Mouse (Mus musculus) layer of hippocampus, adult 2 months (tissue): ENCODE data around the gene Sac3d1. TPM values are rescaled to one million over a fixed set of nuclear protein-coding genes. Genes with fewer than 3 reads are reported as not detected.
A peak's percentile ranks its signal among the peaks of the same experiment; 100 is the strongest.

Source experiments
- DNase-seq, 2 experiments: peaks; one replicate each; pipeline ENCODE4 v3.0.0; 2022; ENCODE audit warnings: low spot score in 2 of 2
- H3K27ac ChIP-seq: fragments of 200-600 bp; 2 replicates; pipeline ENCODE4 v1.8.1; 2022
- H3K4me3 ChIP-seq: fragments of 200-600 bp; 2 replicates; pipeline ENCODE4 v1.8.1; 2022; ENCODE audit warnings: mild to moderate bottlenecking
- CTCF ChIP-seq: fragments of 200-600 bp; conservative IDR thresholded peaks from 2 replicates; pipeline ENCODE4 v1.8.1; 2022; ENCODE audit warnings: antibody characterized with exemption, mild to moderate bottlenecking, moderate library complexity
- total RNA-seq, 2 experiments: library from RNA; stranded (reverse); gene quantifications; 2 replicates each; pipeline ENCODE4 v1.2.3; 2021

Sac3d1 gene
- total RNA-seq, 2 experiments from 2014 or later = 14.0 to 15.0 TPM

DNA sequence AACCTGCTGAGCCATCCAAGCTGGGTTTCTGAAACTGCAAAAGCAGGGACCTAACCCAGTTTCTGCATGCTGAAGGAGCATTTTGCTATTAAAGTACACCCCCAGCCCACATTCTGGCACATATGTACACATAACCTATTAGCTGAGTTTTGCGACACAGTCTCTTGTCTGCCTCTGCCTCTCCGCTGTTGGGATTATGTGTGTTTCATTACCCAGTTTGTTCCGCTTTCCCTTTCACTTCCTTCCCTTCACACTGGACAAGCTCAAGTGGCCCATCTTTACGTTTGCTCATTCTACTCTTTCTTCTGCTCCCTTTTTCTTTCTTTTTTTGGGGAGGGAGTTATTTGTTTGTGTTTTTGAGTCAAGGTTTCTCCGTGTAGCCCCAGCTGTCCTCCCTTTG, 44.6 kb downstream of the Sac3d1 start:
- TF ChIP-seq CTCF = no peak
- no peak for DNase-seq
- Histone ChIP-seq H3K27ac (0 out of 2 replicates have a peak overlapping the region, but pooled peaks have one; percentile 14), H3K4me3 (no peak overlapping the region)

DNA sequence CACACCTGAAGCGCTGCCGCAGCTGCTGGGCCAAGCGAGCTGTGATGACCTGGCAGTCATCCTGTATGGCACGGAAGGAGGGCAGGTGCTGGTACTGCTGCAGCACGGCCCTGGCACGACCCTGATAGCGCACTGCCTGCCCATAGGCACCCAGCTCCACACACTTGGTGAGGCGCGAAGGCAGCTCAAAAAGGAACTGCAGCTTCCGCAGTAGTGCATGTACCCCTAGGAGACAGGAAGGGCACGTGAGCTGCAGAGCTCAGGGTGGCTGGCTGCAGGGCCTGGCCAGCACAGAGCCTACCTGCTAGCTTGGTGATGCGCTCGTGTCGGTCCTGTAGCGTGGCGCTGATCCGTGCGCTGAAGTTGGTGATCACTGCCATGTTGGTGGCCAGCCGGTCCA, 47.2 kb downstream of the Sac3d1 start:
- H3K4me3 ChIP-seq = no peak overlapping the region
- no peak for DNase-seq
- no peak for TF ChIP-seq CTCF

DNA sequence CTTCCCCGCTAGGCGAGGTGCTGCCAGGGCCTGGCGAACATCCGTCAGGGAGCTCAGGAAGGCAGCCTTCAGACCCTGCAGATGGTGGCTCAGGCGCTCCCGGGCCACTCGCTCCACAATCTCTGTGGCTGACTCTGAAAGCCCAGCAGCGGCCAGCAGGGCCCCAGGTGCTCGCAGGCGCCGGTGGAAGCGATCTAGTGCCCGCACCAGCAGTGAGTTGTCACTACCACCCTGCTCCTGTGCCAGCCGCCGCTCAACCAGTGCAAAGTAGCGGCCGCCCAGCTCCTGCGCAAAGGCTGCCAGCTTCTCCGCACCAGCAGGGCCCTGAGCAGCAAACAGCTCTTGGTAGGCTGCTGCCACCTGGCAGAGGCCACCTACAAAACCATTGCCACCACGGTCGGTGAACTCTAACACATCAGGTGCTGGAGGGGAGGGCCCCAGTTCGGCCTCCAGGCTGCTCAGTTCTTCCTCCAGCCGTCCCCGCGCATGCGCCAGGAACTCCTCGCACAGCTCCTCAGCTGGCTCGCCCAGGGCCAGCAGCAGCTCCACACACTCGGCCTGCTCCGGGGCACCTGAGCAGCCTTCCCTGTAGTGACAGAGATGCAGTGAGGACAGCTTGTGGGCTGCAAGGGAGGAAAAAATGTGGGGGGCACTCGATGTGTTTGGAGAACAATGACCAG, 47.7 kb downstream of the Sac3d1 start:
- Histone ChIP-seq H3K27ac (no peak overlapping the region), H3K4me3 (no peak overlapping the region)
- DNase-seq = no peak
- no peak for TF ChIP-seq CTCF

More for the DNA sequence above, 47.2 kb downstream of the Sac3d1 start:
- no peak overlapping the region for H3K27ac ChIP-seq

DNA sequence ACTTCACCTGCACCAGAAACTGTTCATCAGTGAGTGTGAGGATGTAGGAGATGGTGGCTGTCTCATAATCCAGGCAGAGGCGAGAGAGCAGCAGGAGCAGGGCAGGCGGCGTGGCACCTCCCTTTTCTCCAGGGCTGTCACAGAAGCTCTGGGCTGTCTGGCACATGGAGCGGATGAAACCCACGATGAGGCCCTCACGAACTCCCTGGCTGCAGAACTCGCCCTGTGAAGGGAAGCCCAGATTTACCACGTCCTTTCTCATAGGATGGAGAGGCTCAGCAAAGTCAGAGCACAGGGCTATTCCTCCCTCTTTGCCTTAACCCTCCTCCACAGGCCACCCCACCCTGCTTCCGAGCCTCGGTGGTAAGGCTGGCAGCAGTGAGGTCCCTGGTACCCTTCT, 48.6 kb downstream of the Sac3d1 start:
- no peak overlapping the region for H3K27ac ChIP-seq
- no peak for TF ChIP-seq CTCF
- DNase-seq = no peak

DNA sequence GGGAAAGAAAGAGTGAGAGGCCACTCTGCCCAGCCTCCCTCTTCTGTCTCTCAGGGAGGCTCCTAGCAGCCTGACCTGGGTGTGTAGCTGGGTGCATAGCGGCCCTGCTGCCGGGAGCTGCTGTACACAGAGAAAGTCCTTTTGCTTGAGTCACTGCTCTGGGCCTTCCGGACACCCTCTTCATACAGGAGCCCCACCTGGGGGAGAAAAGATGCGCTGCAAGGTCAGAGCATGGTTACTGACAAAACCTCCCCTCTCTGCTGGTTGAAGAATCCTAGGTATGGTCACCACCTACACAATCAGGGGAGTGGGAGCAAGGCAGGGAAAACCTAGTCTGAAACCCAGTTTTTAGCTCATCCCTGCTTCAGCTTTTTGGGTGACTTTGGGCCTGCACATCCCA, 49.5 kb downstream of the Sac3d1 start:
- Histone ChIP-seq H3K27ac (no peak overlapping the region), H3K4me3 (no peak overlapping the region)
- DNase-seq = no peak
- TF ChIP-seq CTCF = peak; percentile 30; the same call in 1 of the 2 replicates

More for the DNA sequence above, 48.6 kb downstream of the Sac3d1 start:
- H3K4me3 ChIP-seq = no peak overlapping the region

DNA sequence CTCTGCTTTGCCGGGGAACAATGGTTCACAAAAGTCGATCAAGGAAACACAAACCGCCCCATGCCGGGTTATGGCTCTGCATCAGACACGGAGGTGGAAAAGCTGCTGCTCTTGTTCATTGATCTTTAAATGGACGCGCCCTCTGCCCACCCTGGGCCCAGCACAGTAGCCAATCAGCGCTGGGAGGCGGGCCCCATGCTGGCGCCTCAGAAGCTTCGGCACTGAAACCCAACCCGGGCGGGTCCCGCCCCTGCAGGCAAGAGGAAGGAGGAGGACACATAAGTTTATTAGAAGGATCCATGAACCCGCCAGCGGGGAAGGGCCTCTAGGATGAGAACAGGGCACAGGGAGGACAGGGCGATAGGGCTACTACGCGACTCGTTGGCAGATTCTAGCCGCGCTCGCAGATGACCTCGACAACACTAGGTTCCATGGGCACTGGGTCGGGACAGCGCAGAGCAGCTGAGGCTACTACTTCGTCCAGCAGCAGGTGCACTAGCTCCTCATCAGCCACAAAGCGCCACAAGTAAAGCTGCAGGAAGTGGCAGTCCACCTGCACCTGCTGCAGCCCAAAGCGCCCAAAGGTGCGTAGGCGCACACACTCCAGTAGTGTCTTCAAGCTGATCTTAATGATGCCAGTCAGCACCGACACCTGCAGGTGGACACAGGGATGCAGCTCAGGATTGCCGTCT, 50.6 kb downstream of the Sac3d1 start, which contains the start of gene Tm7sf2:
TSS of gene Tm7sf2 (minus strand) at position 650 of the 692 bp plus-strand sequence.
- peak; percentile 35 for TF ChIP-seq CTCF
- H3K27ac ChIP-seq = peak within 1 kb of the TSS; percentile 87
- DNase-seq = peak; percentile 86 to 88
- peak within 1 kb of the TSS; percentile 57 for H3K4me3 ChIP-seq

DNA sequence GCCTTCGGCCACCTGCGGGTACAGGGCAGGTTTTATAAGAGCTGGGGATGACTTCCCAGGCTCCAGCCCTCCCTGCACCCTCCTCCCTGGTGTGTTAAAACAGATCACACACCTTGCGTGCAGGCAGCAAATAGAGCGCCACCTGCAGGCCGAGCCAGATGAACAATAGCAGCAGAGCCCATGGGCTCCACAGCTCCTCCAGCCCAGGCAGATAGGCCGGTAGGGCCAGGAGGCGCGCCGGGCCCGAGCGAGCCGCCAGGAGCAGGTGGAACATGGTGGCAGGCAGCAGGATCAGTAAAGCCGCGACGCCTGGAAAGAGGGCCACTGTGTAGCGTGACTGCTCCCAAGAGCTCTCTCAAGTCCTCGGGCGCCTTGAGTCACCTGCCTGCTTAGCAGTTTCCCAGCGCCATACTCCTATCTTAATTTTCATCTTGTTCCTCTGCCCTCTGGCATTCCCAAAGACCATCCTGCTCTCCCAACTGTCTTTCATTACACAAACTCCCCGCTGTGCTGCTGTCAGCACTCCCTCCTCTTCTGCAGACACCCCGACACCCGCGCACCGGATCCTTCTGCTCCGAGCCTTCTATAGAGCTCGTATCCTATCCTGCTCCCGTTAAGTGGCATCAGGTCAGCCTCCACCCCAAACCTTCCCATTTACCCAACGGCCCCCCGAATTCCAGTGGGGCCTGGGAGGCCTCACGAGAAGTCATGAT, 51.3 kb downstream of the Sac3d1 start:
- peak; percentile 97 for TF ChIP-seq CTCF
- DNase-seq = peak; percentile 66 to 80
- peak overlapping the region; percentile 57 for H3K4me3 ChIP-seq

DNA sequence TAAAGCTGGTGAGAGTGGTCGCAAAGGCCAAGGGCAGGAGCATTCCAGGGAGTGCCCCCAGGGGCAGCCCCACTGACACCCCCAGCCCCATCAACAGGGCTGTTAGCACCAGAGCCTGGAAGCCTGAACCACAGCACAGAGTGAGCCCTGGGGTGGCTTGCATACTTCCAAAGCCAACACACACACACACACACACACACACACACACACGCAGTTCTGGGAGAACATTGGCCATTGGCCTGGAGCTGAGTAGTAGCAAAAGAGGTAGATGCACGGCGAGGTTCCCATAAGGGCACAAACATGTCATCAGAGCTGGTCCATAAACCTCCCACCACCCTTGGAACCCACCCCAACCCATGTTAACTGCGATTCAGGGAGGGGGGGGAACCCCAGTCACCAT, 51.9 kb downstream of the Sac3d1 start:
- DNase-seq = no peak
- no peak for TF ChIP-seq CTCF
- peak overlapping the region; percentile 57 for H3K4me3 ChIP-seq
- H3K27ac ChIP-seq = peak overlapping the region; percentile 87

More for the DNA sequence above, 51.3 kb downstream of the Sac3d1 start:
- H3K27ac ChIP-seq = peak overlapping the region; percentile 87

Other genes with a start within 250 kb of the Sac3d1 start
- 10 to 100 TPM in 1 of 2 experiments, 1 to 10 TPM in 1; 9.5 to 10.6 TPM for gene Frmd8, start 243.4 kb downstream of the Sac3d1 start, total RNA-seq
- gene Slc25a45, start 240.8 kb downstream of the Sac3d1 start, total RNA-seq = 1 to 10 TPM; 3.5 to 3.6 TPM
- 1 to 10 TPM; 2.5 to 3.2 TPM for gene Tigd3, start 224.5 kb downstream of the Sac3d1 start, total RNA-seq
- 10 to 100 TPM; 94.1 to 95.3 TPM for gene Dpf2, start 205.6 kb downstream of the Sac3d1 start, total RNA-seq
- gene Cdc42ep2, start 193.8 kb downstream of the Sac3d1 start, total RNA-seq = 1 to 10 TPM; 3.4 to 3.8 TPM
- 1 to 10 TPM; 6.2 to 6.6 TPM for gene Pola2, start 154.4 kb downstream of the Sac3d1 start, total RNA-seq
- gene Slc22a20, start 132.5 kb downstream of the Sac3d1 start, total RNA-seq = not detected
- 10 to 100 TPM; 28.2 to 29.9 TPM for gene Capn1, start 102.8 kb downstream of the Sac3d1 start, total RNA-seq
- 10 to 100 TPM; 42.0 to 45.1 TPM for gene Syvn1, start 72.1 kb downstream of the Sac3d1 start, total RNA-seq
- gene Mrpl49, start 60.9 kb downstream of the Sac3d1 start, total RNA-seq = 10 to 100 TPM; 42.8 to 49.6 TPM
- 100 to 1,000 TPM; 676 to 714 TPM for gene Fau, start 60.8 kb downstream of the Sac3d1 start, total RNA-seq
- 10 to 100 TPM; 39.0 to 42.5 TPM for gene Znhit2, start 57.5 kb downstream of the Sac3d1 start, total RNA-seq
- 10 to 100 TPM; 25.3 to 26.0 TPM for gene Tm7sf2, start 50.3 kb downstream of the Sac3d1 start, total RNA-seq
- gene Vps51, start 41.4 kb downstream of the Sac3d1 start, total RNA-seq = 100 to 1,000 TPM in 1 of 2 experiments, 10 to 100 TPM in 1; 96.5 to 103 TPM
- not detected for gene Tmem262, start 38.6 kb downstream of the Sac3d1 start, total RNA-seq
- not detected for gene Gm28374, start 36.4 kb downstream of the Sac3d1 start, total RNA-seq
- 10 to 100 TPM; 40.1 to 44.0 TPM for gene Zfpl1, start 33.7 kb downstream of the Sac3d1 start, total RNA-seq
- gene Cdca5, start 33.7 kb downstream of the Sac3d1 start, total RNA-seq = under 1 TPM; 0.23 to 0.27 TPM
- gene AC131692.1, start 24.2 kb downstream of the Sac3d1 start, total RNA-seq = not detected
- under 1 TPM in 1 of 2 experiments, not detected in 1; 0.17 TPM for gene Naaladl1, start 12.9 kb downstream of the Sac3d1 start, total RNA-seq
- 10 to 100 TPM; 43.5 to 46.0 TPM for gene Snx15, start 9.7 kb upstream of the Sac3d1 start, total RNA-seq
- gene Batf2, start 22.3 kb upstream of the Sac3d1 start, total RNA-seq = under 1 TPM in 1 of 2 experiments, not detected in 1; 0.29 TPM
- gene Arl2, start 22.9 kb upstream of the Sac3d1 start, total RNA-seq = 10 to 100 TPM; 72.1 to 76.9 TPM
- not detected for gene Majin, start 65.7 kb upstream of the Sac3d1 start, total RNA-seq
- gene Gpha2, start 107.7 kb upstream of the Sac3d1 start, total RNA-seq = not detected
- gene Ppp2r5b, start 117.2 kb upstream of the Sac3d1 start, total RNA-seq = 100 to 1,000 TPM; 127 to 137 TPM
- gene Atg2a, start 123.0 kb upstream of the Sac3d1 start, total RNA-seq = 10 to 100 TPM; 32.5 to 39.0 TPM
- 10 to 100 TPM; 80.2 to 82.3 TPM for gene Ehd1, start 158.1 kb upstream of the Sac3d1 start, total RNA-seq
- 1 to 10 TPM; 5.0 to 5.6 TPM for gene Cdc42bpg, start 187.8 kb upstream of the Sac3d1 start, total RNA-seq
- gene Men1, start 216.3 kb upstream of the Sac3d1 start, total RNA-seq = 10 to 100 TPM; 63.3 to 72.1 TPM
- gene Map4k2, start 222.5 kb upstream of the Sac3d1 start, total RNA-seq = 100 to 1,000 TPM in 1 of 2 experiments, 10 to 100 TPM in 1; 81.9 to 105 TPM
- 100 to 1,000 TPM; 208 to 222 TPM for gene Sf1, start 245.0 kb upstream of the Sac3d1 start, total RNA-seq